Mouse (Mus musculus) testis, adult 2 months (tissue): Measurements from ENCODE around the gene Ablim1. TPM values are rescaled to one million over a fixed set of nuclear protein-coding genes. Genes with fewer than 3 reads are reported as not detected.

Experiments
- H3K27ac ChIP-seq: fragments of 200-500 bp; 2 replicates; pipeline ENCODE4 v1.5.1; 2012; ENCODE audit warnings: low read depth, low read length; ENCODE audit not compliant: control insufficient read depth, insufficient read depth
- H3K27me3 ChIP-seq: fragments of 200-500 bp; 2 replicates; pipeline ENCODE4 v1.6.1; 2012; ENCODE audit warnings: mild to moderate bottlenecking, low read length, moderate library complexity; ENCODE audit not compliant: control insufficient read depth, insufficient read depth
- H3K36me3 ChIP-seq: fragments of 200-500 bp; 2 replicates; pipeline ENCODE4 v1.6.1; 2012; ENCODE audit warnings: mild to moderate bottlenecking, low read length; ENCODE audit not compliant: control insufficient read depth, insufficient read depth
- H3K4me1 ChIP-seq: fragments of 200-500 bp; 2 replicates; pipeline ENCODE4 v1.6.1; 2012; ENCODE audit warnings: low read length; ENCODE audit not compliant: control insufficient read depth, insufficient read depth
- H3K4me3 ChIP-seq: fragments of 200-500 bp; 2 replicates; pipeline ENCODE4 v1.5.1; 2012; ENCODE audit warnings: low read depth, mild to moderate bottlenecking, low read length, moderate library complexity, mixed read lengths; ENCODE audit not compliant: control insufficient read depth
- CTCF ChIP-seq: fragments of 200-500 bp; IDR thresholded peaks from 2 replicates; pipeline ENCODE4 v1.5.1; 2012; ENCODE audit warnings: low read depth, mild to moderate bottlenecking, inconsistent platforms, low read length, moderate library complexity; ENCODE audit not compliant: control insufficient read depth, insufficient read depth, insufficient replicate concordance
- POLR2A ChIP-seq: fragments of 200-500 bp; IDR thresholded peaks from 2 replicates; pipeline ENCODE4 v1.6.1; 2012; ENCODE audit warnings: low read depth, mild to moderate bottlenecking, inconsistent platforms, low read length, moderate library complexity; ENCODE audit not compliant: control insufficient read depth
- polyA plus RNA-seq: library from polyadenylated mRNA; depleted of rRNA; stranded (reverse); fragments of >200 nt; gene quantifications from 2 replicates; pipeline ENCODE4 v1.2.3, GENCODE M21; 2012

Ablim1 gene
- polyA plus RNA-seq, 1 experiment = 3.0 TPM

DNA sequence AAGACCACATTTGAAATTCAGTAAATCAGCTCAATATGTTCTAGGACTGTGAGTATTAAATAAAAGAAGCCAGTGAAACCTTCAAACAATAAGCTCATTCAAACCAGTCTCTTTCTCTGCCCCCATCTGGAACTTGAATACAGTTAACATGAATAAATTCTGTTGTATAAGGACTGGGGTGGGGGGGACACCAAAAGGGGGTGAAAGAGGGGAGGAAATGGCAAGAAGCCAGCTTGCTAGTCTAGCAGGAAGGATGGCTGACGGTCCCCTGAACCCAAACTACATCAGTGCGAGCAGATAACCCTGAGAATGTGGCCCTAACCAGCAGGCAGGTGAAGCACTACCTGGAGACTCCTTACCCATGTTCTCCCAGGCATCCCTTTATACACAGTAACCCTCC, 315.8 kb downstream of the Ablim1 start:
- no peaks in the 10 kb centered on the region for H3K36me3 ChIP-seq
- H3K4me3 ChIP-seq = no peak overlapping the region
- TF ChIP-seq CTCF (no peak), POLR2A (no peak)
- H3K27ac ChIP-seq = no peak overlapping the region
- no peaks in the 10 kb centered on the region; the same call in 1 of the 2 replicates for H3K4me1 ChIP-seq
- H3K27me3 ChIP-seq = no peaks in the 10 kb centered on the region

DNA sequence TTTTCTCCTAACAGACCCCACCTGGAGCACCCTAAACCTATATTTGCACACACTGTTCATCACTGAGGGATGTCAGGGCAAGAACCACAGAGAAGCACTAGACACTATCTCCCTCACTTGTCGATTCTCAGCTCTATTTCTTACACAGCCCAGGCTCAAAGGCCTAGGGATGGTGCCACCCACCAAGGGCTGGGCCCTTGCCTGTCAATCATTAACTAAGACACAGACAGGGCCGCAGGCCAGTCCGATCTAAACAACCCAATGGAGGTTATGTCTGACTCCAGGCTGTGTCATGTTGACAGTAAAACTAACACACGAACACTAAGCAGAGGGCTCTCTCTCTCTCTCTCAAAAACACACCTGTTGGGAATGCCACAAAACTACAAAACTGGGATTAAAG, 316.4 kb downstream of the Ablim1 start:
- TF ChIP-seq CTCF (no peak), POLR2A (no peak)
- Histone ChIP-seq H3K27ac (no peak overlapping the region), H3K36me3 (no peaks in the 10 kb centered on the region), H3K27me3 (no peaks in the 10 kb centered on the region), H3K4me1 (no peaks in the 10 kb centered on the region; the same call in 1 of the 2 replicates), H3K4me3 (no peak overlapping the region)

DNA sequence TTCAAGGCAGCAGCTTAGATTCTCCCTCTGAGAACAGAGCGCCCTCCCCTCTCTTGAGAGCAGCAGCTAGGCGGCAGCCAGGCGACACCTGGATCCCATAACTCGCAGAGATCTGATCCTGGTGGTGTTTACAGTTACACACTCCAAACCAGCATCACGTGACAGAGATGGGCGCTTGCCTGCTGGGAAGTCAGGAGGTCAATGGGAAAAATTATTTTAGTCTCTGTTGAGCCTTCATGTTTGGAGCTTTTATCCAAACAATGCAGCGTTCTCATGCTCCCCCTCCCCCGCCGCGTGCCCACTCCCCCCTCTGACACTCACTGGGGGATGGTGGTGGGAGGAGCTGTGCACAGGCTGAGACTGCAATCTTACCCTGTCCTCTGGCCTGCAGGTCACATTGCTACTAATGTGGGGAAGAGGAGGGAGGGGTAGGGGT, 317.5 kb downstream of the Ablim1 start:
- H3K4me1 ChIP-seq = no peaks in the 10 kb centered on the region; the same call in 1 of the 2 replicates
- H3K27me3 ChIP-seq = no peaks in the 10 kb centered on the region
- no peak overlapping the region for H3K4me3 ChIP-seq
- no peak overlapping the region for H3K27ac ChIP-seq
- no peak for TF ChIP-seq CTCF
- TF ChIP-seq POLR2A = no peak
- no peaks in the 10 kb centered on the region for H3K36me3 ChIP-seq

DNA sequence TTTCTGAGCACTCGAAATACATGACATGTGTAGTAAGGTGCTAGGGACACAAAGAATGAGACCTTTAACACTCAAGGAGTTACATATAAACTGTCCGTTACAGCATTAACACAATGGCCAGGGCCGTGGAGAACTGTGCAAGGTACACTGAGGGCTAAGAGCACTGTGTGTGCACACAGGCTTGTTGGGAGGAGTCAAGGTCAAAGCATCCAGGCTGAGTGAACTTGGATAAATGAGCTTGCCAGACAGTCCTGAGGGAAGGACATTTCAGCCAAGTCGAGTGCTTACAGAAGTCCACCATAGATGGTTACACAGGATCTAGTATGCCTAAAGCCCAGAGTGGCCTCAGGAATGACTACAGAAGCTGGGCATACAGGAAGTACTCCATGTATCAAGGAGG, 319.3 kb downstream of the Ablim1 start:
- H3K27me3 ChIP-seq = no peaks in the 10 kb centered on the region
- no peaks in the 10 kb centered on the region for H3K36me3 ChIP-seq
- H3K4me3 ChIP-seq = no peak overlapping the region
- H3K4me1 ChIP-seq = no peaks in the 10 kb centered on the region; the same call in 1 of the 2 replicates
- H3K27ac ChIP-seq = no peak overlapping the region
- no peak for TF ChIP-seq POLR2A
- TF ChIP-seq CTCF = no peak

DNA sequence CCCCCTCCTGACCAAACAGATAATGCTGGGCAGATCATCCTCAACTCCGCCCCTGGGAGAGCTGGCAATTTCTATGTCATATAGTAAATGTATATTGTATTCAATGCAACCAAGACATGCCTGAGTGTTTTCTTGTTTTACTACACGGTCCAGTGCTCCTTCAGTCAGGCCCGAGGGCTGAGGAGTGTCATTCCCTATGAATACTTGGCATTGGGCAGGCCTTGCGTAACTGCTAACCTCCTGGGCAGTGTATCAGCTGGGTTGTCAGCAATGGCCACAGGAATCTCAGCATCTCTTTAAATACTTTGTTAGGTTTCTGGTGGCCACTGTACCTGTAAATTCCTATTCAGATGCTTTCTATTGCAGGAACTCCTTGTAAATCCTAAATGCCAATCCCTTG, 320.1 kb downstream of the Ablim1 start:
- TF ChIP-seq POLR2A (no peak), CTCF (no peak)
- peaks cover 2% of the 10 kb centered on the region; the same call in 1 of the 2 replicates for H3K4me1 ChIP-seq
- H3K27me3 ChIP-seq = no peaks in the 10 kb centered on the region
- no peak overlapping the region for H3K4me3 ChIP-seq
- H3K36me3 ChIP-seq = no peaks in the 10 kb centered on the region
- no peak overlapping the region for H3K27ac ChIP-seq

DNA sequence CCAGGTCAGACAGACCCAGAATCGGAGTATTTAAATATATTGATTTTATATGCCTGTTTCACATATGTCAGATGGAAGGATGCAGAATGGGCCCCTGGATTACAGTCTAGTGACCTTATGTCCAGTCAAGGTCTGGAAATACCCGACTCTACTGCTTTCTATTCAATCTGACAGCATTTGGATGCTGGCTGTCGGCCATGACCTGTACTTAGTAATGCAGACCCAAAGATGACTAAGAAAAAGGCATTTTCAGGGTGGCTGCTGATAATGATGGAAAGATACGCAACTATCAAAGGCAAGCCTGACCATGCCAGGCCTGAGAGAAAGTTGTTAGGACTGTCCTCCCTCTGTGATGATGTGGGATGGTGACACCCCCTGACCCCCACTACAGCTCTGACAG, 321.0 kb downstream of the Ablim1 start:
- TF ChIP-seq POLR2A (no peak), CTCF (no peak)
- Histone ChIP-seq H3K27ac (no peak overlapping the region), H3K4me3 (no peak overlapping the region), H3K27me3 (no peaks in the 10 kb centered on the region), H3K36me3 (no peaks in the 10 kb centered on the region), H3K4me1 (peaks cover 5% of the 10 kb centered on the region; the same call in 1 of the 2 replicates)

DNA sequence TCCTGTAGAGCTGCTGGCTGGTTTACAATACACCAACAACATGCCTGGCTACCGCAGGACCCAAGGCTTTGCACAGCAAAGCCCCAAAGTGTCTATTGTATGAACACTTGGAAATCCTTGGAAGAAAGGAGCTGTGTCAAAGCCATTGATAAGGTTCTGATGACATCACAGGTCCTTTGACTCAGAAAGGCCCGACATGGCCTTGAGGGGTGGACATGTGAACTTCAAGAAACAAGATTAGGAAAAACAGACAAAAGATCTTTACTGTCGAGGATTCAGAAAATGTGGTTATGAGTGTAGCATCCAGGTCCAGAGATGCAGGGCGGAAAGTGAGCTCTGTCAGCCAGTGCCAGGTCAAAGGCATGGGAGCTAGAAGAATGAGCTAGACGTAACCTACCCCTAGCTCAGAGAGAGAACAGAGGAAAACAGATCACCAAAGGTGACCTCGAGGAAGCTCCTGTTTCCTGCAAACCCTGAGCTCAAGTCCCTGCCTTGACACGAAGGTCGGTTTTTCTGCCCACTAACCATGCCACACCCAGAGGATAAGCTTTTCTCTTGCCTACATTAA, 321.7 kb downstream of the Ablim1 start:
- no peaks in the 10 kb centered on the region for H3K36me3 ChIP-seq
- H3K4me1 ChIP-seq = peaks cover 6% of the 10 kb centered on the region; the same call in 1 of the 2 replicates
- no peaks in the 10 kb centered on the region for H3K27me3 ChIP-seq
- H3K4me3 ChIP-seq = no peak overlapping the region
- H3K27ac ChIP-seq = no peak overlapping the region
- TF ChIP-seq CTCF (no peak), POLR2A (no peak)

DNA sequence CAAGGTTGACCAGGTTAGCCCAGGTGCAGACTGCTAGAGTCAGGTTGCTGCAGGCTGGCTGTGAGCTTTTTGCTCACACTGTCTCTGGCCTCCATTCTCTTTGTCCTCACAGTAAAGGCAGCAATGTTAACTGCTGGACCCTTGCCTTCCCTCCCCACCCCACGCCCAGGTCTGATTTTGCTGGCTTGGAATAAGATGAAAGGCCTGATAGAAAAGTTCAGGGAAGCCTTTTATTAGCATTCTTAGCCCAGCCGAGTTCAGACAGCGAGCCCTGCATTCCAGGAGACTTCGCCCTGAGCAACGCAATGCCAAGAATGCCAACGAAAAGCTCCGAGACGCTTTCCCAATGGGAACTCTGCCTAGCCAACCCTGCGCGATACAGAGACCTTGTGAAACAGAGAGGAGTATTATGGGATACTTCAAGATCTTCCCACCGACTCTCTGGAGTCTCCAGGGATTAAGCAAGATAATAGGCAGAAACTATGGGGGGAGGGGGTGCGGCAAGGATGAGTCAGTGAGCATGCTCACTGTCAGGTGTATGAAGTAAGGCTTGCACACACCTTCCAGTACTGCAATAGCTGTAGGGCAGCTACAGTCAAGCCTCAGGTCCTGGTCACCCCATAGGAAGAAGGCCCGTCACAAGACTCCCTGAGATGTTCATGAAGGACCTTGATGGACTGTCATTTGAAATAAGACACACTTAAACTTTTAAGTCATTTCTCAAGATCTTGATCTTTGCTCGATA, 324.2 kb downstream of the Ablim1 start:
- Histone ChIP-seq H3K27ac (no peak overlapping the region), H3K4me1 (peaks cover 6% of the 10 kb centered on the region; the same call in 1 of the 2 replicates), H3K4me3 (no peak overlapping the region), H3K36me3 (no peaks in the 10 kb centered on the region), H3K27me3 (no peaks in the 10 kb centered on the region)
- TF ChIP-seq POLR2A = no peak
- no peak for TF ChIP-seq CTCF
